Mouse (Mus musculus): ENCODE results near the gene Slit3.

Slit3 gene

DNA sequence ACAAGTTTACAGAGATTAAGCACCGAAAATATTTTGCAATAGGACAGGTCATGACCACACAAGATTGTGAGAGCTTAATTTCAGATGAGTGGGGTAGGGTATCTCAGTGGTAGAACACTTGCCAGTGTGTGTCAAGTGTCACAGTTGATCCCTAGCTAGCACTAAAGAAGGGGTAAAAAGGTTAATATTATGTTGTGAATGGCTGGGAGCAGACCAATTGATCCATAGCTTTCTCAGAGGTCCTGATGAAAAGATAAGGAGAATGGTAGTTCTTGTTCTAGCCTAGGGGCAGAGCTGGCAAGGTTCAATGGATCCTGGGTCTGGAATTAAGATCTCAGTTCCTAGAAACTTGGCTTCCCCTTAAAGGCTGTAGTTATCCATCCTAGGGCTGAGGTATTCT lies 597.9 kb downstream of the Slit3 start:
- DNase-seq = no peak

DNA sequence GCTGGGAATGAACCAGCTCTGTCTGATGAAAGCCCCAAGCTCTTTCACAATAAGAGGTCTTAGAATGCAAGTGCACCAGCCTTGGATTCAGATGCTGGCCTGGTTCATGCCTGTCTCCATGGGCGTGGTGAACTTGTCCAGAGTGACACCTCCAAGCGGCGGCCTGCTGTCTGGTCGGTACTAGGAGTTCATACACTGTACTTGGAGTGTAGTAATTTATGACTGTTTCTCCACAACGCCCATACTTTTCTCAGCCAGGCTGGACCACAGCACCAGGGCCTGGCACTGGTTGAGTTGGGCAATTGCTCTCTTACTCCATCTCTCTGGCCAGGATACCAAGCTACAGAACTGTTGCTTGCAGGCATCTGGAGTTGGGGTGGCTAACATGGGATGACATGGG lies 602.9 kb downstream of the Slit3 start:
- DNase-seq = no peak

DNA sequence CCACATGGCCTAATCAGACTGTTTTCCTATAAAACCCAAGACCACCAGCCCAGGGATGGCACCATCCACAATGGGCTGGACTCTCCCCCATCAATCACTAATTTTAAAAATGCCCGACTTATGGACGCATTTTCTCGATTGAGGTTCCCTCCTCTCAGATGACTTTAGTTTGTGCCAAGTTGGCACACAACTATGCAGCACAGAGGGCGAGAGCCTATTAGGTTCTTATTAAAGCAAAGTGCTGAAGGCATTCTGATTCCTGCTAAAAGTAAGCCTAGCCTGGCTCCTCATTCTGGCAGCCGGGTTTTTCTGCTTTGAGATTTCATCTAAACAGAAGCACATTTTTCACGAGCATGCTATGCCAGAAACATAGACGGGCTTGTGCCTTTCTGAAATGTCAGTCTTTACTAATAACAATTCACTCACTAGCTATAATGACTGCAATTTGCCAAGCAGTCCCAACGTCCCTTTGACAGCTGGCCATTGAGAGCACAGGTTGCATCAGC lies 605.4 kb downstream of the Slit3 start:
- DNase-seq = no peak

DNA sequence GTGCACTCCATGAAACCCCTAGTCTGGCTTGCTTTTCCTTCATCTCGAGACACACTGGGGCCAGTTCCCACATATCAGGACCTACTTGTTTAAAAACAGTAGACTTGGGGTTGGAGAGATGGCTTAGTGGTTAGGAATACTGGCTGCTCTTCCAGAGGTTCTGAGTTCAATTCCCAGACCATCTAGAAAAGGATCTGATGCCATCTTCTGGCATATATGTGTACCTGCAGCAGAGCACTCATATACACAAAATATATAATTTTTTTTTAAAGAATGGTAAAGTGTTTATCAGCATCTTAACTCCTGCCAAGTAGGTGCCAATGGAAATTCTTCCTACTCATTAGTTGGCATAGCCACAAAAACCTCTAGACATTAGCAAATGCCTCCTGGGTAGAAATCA lies 607.2 kb downstream of the Slit3 start:
- no peak for DNase-seq

DNA sequence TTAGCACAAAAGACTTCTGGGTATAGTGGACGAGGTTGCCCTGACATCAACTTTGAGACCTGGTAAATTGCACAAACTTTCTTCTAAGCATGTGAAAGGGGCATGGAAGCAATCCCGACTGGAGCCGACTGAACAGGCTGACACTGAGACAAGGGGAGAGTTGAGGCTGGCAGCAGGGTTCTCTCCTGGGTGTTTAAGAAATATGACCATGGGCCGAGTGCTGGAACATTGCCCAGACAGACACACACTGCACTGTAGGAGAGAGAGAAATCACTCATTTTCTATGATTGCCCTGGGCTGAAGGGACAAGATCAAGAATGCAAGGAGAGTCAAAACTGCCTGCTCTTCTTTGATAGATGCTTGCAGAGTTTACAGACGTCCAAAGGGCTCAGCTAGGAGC lies 608.2 kb downstream of the Slit3 start:
- DNase-seq = no peak

DNA sequence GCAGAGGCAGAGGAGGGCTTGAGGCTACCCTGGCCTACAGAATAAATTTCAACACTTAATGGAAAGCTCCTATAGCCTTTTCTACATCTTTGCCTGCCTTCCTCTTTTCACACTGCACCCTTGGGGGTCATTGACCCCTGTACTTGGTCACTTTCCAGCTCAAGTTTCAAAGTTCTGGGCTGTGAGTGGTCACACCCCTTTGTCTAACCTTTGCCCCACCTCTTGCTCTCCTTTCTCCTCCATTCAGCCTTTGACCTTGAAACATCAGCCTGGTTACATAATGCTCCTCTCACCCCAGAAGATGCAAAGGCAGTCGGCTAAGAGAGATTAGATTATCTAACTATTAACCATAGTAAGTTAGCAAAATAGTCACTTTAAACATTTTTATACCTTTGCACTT lies 611.3 kb downstream of the Slit3 start:
- no peak for DNase-seq

DNA sequence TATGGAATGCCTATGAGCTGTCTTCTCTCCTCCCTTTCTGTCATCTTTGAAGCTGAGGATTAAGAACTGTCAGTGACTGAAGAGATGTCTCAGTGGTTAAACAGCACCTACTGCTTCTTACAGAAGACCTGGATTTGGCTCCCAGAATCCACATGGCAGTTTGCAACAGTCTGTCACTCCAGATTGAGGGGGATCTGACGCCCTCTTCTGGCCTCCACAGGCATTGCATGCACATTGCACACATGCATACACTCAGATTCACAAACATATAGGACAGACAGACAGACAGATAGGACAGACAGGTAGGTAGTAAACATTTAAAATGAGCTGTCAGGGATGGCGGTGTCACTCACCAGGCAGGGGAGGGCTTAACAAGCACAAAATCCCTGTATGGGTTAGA lies 615.8 kb downstream of the Slit3 start:
- no peak for DNase-seq

DNA sequence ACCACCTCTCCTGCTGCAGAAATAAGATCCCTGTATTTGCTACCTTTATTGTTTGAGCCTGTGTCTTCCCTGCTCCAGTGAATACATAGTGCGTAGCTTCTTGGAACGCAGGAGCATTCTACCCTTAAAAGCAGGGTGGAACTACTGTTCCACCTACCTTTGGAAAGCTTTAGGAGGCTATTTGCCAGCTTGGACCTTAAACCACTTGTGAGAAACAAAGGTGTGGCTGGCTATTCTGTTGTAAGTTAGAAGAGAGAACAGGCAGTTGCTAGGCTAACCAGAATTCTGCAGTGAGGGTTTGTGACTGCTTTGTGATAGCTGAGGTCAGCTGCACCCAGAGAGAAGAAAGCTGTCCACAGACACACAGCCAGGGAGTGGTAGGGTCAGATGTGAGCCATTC lies 616.2 kb downstream of the Slit3 start:
- no peak for DNase-seq

DNA sequence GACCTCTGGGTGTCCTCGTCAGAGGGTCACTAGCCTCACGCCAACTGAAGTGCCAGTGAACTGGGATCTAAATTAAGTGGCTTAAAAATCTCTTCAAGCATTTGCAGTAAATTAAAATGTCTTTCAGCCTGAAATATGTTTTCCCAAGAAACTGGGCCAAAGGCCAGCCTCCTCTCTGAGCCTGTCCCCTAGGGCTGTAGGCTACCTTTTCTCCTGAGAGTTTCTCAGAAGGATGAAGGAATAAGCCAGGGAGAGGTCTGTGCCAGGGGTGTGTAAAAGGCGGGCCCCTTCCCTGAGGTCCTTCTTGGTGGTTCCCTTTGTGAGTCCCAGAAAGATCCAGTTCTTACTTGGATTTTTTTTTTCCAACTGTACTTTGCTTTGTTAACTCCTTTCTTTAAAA lies 617.1 kb downstream of the Slit3 start:
- no peak for DNase-seq

DNA sequence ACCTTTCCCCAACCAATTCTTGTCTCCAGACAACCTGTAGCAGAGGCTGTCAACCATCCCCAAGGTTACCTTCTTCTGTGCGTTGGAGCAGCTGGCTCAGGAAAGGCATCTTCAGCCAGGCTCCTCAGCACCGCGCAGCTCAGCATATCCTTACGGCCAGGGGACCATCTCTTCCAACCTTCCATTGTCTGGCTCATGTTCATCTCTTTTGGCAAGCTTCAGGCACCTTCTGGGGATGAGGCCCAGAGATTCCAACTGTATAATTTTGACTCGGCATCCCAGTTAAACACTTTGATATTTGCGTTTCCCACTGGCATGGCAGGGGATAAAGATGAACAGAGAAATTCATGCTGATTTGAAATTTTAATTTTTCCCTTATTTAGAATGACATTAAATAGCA lies 622.6 kb downstream of the Slit3 start:
- no peak for DNase-seq

DNA sequence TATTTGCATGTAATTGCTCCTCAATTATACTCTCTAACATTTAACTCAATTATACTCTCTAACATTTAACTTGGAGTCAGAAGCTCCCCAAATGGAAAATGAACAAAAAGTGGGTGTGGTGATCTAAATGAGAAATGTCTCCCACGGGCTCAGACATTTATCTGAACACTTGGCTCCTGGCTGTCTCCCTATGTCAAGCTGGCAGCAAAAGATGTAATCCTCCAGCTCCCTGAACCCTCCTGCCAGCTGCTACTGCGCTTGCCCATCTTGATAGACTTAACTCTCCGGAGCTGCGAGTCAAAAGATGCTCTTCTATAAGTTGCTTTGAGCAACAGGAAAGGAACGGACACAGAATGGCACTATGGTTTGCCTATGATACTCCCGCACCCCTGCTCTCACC lies 623.5 kb downstream of the Slit3 start:
- no peak for DNase-seq

DNA sequence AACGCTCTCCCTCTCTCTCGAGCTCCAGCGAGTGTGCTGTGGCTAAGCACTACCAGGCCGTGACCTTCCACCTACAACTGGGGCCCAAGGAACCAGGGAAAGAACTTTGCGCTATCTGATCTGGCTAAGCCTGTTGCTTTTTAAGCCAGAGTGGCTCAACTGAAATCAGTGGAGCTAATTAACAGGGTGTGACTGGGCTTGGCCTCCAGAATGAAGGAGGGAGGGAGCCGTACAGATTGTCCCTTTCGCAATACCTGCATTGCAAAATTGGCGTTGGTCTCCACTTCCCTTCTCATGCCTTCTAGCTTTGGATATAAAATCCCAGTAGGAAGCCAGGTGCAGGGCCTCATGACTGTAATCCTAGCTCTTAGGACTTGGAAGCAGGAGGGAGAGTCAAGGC lies 629.6 kb downstream of the Slit3 start:
- no peak for DNase-seq

DNA sequence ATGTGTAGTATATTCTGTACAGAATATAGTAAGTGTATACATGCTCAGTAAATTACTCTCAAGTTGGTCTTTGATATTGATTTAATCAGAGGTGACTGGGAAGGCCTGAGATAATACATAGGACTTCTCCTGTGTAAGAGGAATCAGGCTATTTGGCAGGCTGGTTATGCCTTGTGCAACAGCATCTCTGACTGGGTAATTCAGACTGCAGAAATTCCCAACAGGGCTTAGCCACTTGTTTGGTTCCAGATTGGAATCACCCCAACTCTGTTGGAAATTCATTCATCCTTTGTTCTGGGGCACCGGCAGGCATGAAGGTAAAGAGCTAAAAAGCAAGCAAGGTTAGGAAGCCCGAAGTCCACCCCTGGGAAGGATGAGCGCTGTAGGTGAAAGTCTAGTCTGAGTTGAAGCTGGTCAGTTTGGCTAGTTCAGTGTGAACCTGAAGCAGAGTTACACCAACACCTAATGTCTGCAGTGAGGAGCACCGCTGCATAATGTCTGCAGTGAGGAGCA lies 633.9 kb downstream of the Slit3 start:
- DNase-seq = no peak

DNA sequence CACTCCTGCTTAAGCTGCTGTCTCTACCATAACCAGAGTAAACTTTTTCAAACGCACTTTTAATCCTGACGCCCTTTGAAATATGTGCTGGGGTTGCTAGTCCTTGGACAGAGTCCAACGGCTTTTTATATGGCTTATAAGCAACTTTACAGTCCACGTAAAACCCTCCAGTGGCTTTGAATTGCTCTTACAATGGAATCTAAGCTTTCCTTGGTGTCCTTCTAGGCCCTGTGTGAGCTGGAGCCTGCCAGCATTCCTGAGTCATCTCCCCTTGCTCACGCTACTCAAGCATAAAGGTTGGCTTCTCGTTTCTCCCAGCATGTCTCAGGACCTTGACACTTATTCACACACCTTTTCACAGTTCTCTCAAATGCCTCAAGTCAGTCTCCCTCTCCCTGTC lies 634.5 kb downstream of the Slit3 start:
- no peak for DNase-seq

DNA sequence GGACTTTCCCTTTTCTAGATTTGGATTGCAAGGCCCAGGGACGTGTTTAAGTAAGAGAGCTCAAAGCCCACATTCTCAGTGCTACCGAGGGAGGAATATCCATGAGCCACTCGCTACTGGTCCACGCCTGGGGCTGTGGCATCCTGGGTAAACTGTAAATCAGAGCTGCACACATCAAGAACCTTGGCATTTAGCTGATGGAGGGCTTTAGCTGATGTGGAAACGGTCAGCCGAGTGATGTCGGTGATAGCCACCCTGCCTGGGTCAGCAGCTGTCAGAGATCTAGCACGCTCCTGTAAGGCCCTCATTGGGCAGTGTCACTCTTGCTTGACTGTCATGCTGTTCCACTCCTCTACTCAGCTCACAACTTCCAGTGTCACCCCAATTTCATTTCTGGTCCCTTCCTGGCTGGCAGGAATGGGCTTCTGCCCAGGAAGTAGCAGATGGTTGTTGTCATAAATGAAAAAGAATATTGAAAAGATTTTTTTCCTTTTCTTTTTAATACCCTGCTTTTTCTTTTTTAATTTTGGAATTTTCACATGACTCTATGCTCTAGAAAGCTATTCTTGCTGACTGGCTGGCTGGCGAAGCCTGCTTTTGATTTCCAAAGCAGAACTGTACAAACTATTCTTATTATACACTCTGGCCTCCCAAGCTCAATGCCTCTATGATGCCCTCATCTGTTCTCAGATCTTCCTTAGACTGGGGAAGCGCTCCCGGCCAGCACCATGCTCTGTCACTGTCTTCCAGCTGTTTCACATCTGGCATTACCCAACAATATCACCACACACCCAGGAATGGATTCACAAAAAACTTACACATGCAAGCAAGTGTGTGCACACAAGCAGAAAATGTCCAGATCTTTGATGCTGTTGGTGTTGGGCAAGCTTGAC lies 635.6 kb downstream of the Slit3 start:
- DNase-seq = no peak
